Mouse (Mus musculus): ENCODE data around the gene Sppl2b.

DNA sequence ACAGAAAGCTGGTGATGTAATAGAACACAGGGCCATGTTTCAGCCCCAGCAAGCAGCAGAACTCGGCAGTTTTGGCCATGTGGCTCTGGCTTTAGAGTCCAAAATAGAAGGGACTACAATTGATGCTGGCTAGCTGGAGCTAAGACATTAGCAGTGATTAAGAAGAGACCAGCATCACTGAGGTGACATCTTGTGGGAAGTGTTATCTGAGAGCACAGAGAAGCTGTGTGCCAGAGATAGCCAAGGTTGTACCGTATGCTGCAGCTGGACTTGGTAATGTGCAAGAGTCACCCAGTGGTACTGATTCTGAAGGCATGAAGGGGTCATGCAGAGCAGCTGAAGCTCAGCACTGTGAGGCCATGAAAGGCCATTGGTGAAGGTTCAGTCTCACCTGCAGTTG, 60.2 kb downstream of the Sppl2b start:
- TF ChIP-seq POLR2A (IDR thresholded peaks at IDR 0.05; ENCODE audit: low read depth, low read length): no peak
- TF ChIP-seq CTCF (IDR thresholded peaks at IDR 0.05; ENCODE audit: borderline replicate concordance, insufficient read depth, low read length): no peak

Measured in embryonic fibroblast, embryonic 13.5 days (primary cell).